ENCODE assay signal across 20 mouse cellular contexts in the genomic region with DNA sequence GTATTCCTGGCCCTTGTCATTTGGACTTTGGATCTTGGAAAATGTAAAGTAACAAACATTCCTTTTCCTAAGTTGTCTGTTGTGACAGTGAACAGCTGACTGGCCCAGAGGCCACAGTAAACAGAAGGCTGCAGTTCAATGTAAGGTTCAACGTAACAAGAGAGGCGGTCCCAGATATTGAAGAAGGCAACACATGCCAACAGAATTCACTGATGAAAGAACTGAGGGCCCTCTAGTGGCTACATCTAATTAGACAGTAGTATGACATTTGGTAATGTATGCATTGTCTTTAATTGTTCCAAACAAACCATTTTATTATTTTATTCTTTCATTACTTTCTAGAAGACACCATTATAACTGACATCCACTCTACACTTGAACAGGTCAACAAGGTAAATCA. TPM values are rescaled to one million over a fixed set of nuclear protein-coding genes. Genes with fewer than 3 reads are reported as not detected.
DNase-seq lines count a peak whose midpoint lies in the region; ATAC-seq and TF ChIP-seq lines count a peak whose summit lies in the region.
"Had no signal": no experiment of that assay in that cellular context is flagged by ENCODE, and none has a peak within 500 bp of the region (broad histone marks: within the 10 kb centered on the region; RNA-seq: fewer than 3 reads in every experiment).

No protein-coding gene starts in this region.

- DNase-seq in gastrocnemius, adult 2 months: no peak
- DNase-seq in gastrocnemius, postnatal 25 days: no peak
- no peak for DNase-seq in liver, postnatal 0 days
- no peak for DNase-seq in liver, embryonic 11.5 days (ENCODE audit: low spot score)
- DNase-seq in NIH3T3 (ENCODE audit: low read depth): peak; percentile 4
- DNase-seq in retina, embryonic 14.5 days (ENCODE audit: low spot score): peak; percentile 27
- DNase-seq in kidney, adult 2 months: no peak
- DNase-seq in thymus, postnatal 10 days (ENCODE audit: low spot score in 2 of 2): no peak
- DNase-seq: adrenal gland, postnatal 14 days; cerebellum, postnatal 36 days; heart, postnatal 36 days; kidney, postnatal 25 days; lung, adult 2 months; right cerebral cortex, postnatal 14 days; thymus, adult 2 months had no signal

- no peaks in the 10 kb centered on the region for H3K27me3 ChIP-seq in liver, postnatal 0 days (ENCODE audit: insufficient read depth, low read length)
- H3K27me3 ChIP-seq in liver, embryonic 11.5 days (replicated peaks; ENCODE audit: control insufficient read depth, insufficient read depth, low read length): no peaks in the 10 kb centered on the region
- no peaks in the 10 kb centered on the region for H3K27me3 ChIP-seq in kidney, adult 2 months (replicated peaks; ENCODE audit: control insufficient read depth, insufficient read depth, low read length)

- H3K4me2 ChIP-seq in liver, postnatal 0 days (ENCODE audit: low read depth, low read length): no peak overlapping the region
- no peak overlapping the region for H3K4me2 ChIP-seq in liver, embryonic 11.5 days

- no peak overlapping the region for H3K9ac ChIP-seq in liver, postnatal 0 days (replicated peaks)
- H3K9ac ChIP-seq in liver, embryonic 11.5 days (ENCODE audit: low read depth, low read length): no peak overlapping the region

- H3K4me1 ChIP-seq in liver, postnatal 0 days (ENCODE audit: insufficient read depth): no peaks in the 10 kb centered on the region
- no peaks in the 10 kb centered on the region for H3K4me1 ChIP-seq in liver, embryonic 11.5 days (replicated peaks; ENCODE audit: control insufficient read depth, insufficient read depth, low read length)
- H3K4me1 ChIP-seq in kidney, adult 2 months (ENCODE audit: control insufficient read depth, insufficient read depth, low read length): no peaks in the 10 kb centered on the region

- H3K9me3 ChIP-seq in liver, postnatal 0 days (ENCODE audit: low read length): no peaks in the 10 kb centered on the region
- H3K9me3 ChIP-seq in liver, embryonic 11.5 days (ENCODE audit: control insufficient read depth, low read length): no peaks in the 10 kb centered on the region

- TF ChIP-seq POLR2A in kidney, adult 2 months (IDR thresholded peaks at IDR 0.05; ENCODE audit: low read depth, low read length): no peak

- TF ChIP-seq CTCF in gastrocnemius, adult 2 months (IDR thresholded peaks at IDR 0.05): peak; percentile 26; the same call in 1 of the 2 replicates
- TF ChIP-seq CTCF in liver, postnatal 0 days (IDR thresholded peaks at IDR 0.05; ENCODE audit: low read depth): peak; percentile 49
- TF ChIP-seq CTCF in kidney, adult 2 months (conservative IDR thresholded peaks at IDR 0.05; ENCODE audit: insufficient read depth, insufficient read length, low read depth, low read length): no peak

- no peak overlapping the region for H3K27ac ChIP-seq in gastrocnemius, adult 2 months
- no peak overlapping the region for H3K27ac ChIP-seq in liver, postnatal 0 days (ENCODE audit: low read depth)
- H3K27ac ChIP-seq in liver, embryonic 11.5 days (ENCODE audit: low read depth, low read length): no peak overlapping the region
- H3K27ac ChIP-seq in kidney, adult 2 months (ENCODE audit: insufficient read depth, low read depth, low read length): no peak overlapping the region

- WGBS in liver, postnatal 0 days (ENCODE audit: insufficient replicate concordance): 53% methylated on average over 2 of the region's 2 CpGs
- WGBS in liver, embryonic 11.5 days: 82% methylated on average over 2 of the region's 2 CpGs
- WGBS in kidney, adult 2 months: 61% methylated on average over 2 of the region's 2 CpGs

- H3K36me3 ChIP-seq in liver, postnatal 0 days (replicated peaks; ENCODE audit: insufficient read depth, low read length): peaks cover 60% of the 10 kb centered on the region
- H3K36me3 ChIP-seq in liver, embryonic 11.5 days (ENCODE audit: control insufficient read depth, insufficient read depth, low read length): peaks cover 25% of the 10 kb centered on the region
- H3K36me3 ChIP-seq in kidney, adult 2 months (ENCODE audit: control insufficient read depth, insufficient read depth, low read length): peaks cover 6% of the 10 kb centered on the region

- peak; percentile 50 for ATAC-seq in liver, postnatal 0 days
- ATAC-seq in liver, embryonic 11.5 days (replicated peaks; ENCODE audit: low FRiP score): no peak

- intact Hi-C loops in gastrocnemius, adult 2 months (cut with DNase I): no loop called here

- no peak overlapping the region for H3K4me3 ChIP-seq in gastrocnemius, adult 2 months
- no peak overlapping the region for H3K4me3 ChIP-seq in liver, postnatal 0 days (ENCODE audit: low read depth, low read length)
- no peak overlapping the region for H3K4me3 ChIP-seq in liver, embryonic 11.5 days (ENCODE audit: low read depth, low read length)
- no peak overlapping the region for H3K4me3 ChIP-seq in kidney, adult 2 months (ENCODE audit: insufficient read depth, low read depth, low read length)
- H3K4me3 ChIP-seq: myocyte had no signal

- TF ChIP-seq EP300 in liver, postnatal 0 days (IDR thresholded peaks at IDR 0.05; ENCODE audit: low read depth): no peak

RNA-seq across cellular contexts. Expression of a gene that starts 15.1 kb away (rescaled TPM):
- total RNA-seq in gastrocnemius, adult 2 months (2021): 10 to 100 TPM; 16.1 to 21.1 TPM
- total RNA-seq in gastrocnemius, postnatal 25 days (2021): 10 to 100 TPM; 15.7 to 20.1 TPM
- polyA plus RNA-seq in liver, postnatal 0 days (2015; fragmentation: Nextera tagmentation; extraction: Ambion mirVana): 5.6 and 5.9 TPM in 2 replicates
- polyA plus RNA-seq in liver, embryonic 11.5 days (2014; fragmentation: Nextera tagmentation; extraction: Ambion mirVana): 15.5 and 19.8 TPM in 2 replicates
- polyA plus RNA-seq in kidney, adult 2 months (2012; rRNA removed): 16.8 and 22.7 TPM in 2 replicates

RNA-seq across cellular contexts. Expression of a gene that starts 23.9 kb away (rescaled TPM):
- not detected for total RNA-seq in gastrocnemius, adult 2 months (2021)
- not detected for total RNA-seq in gastrocnemius, postnatal 25 days (2021)
- polyA plus RNA-seq in liver, postnatal 0 days (2015; fragmentation: Nextera tagmentation; extraction: Ambion mirVana): not detected in 2 replicates
- polyA plus RNA-seq in liver, embryonic 11.5 days (2014; fragmentation: Nextera tagmentation; extraction: Ambion mirVana): 0.10 TPM in 1 of 2 replicates, not detected in the other
- polyA plus RNA-seq in kidney, adult 2 months (2012; rRNA removed): 0.04 and 0.25 TPM in 2 replicates
- total RNA-seq: adrenal gland, postnatal 14 days; heart, postnatal 36 days; layer of hippocampus, postnatal 25 days; megakaryocyte-erythroid progenitor cell, adult 5-6 weeks had no signal
- polyA plus RNA-seq: limb, embryonic 11.5 days had no signal

RNA-seq across cellular contexts. Expression of a gene that starts 48.9 kb away (rescaled TPM):
- not detected for total RNA-seq in gastrocnemius, adult 2 months (2021)
- not detected for total RNA-seq in gastrocnemius, postnatal 25 days (2021)
- not detected in 2 replicates for polyA plus RNA-seq in liver, postnatal 0 days (2015; fragmentation: Nextera tagmentation; extraction: Ambion mirVana)
- not detected in 2 replicates for polyA plus RNA-seq in liver, embryonic 11.5 days (2014; fragmentation: Nextera tagmentation; extraction: Ambion mirVana)
- polyA plus RNA-seq in kidney, adult 2 months (2012; rRNA removed): 0.03 TPM in 1 of 2 replicates, not detected in the other
- total RNA-seq: adrenal gland, postnatal 14 days; heart, adult 8-10 months; heart, postnatal 36 days; layer of hippocampus, postnatal 25 days; megakaryocyte-erythroid progenitor cell, adult 5-6 weeks had no signal
- polyA plus RNA-seq: myocyte had no signal

Comparison
In these comparisons a context has a peak if more than half of its experiments do, and no peak if none do; other contexts are left out.
1. DNase-seq: peak in NIH3T3 (single experiment) and retina, embryonic 14.5 days (single experiment); none in gastrocnemius, adult 2 months (single experiment), gastrocnemius, postnatal 25 days (single experiment), liver, postnatal 0 days (single experiment), liver, embryonic 11.5 days (single experiment), kidney, adult 2 months (single experiment) and thymus, postnatal 10 days (0 of 2).